Mouse (Mus musculus) urinary bladder, postnatal 4 days (tissue): ENCODE measurements at regions not wholly inside any gene's neighbourhood (a gene's known extent, or its start where the extent isn't known, plus 50 kb on each side); places are given as distances from the start of the nearest gene placed in this dataset.
"Not testable (repeated sequence)": the region's sequence is repeated elsewhere in the genome, so short reads cannot be mapped to it uniquely, and the experiment has no call there.

Experiments used
- DNase-seq, 2 experiments: peaks; one replicate each; pipeline ENCODE4 v3.0.0; 2021 to 2022; ENCODE audit warnings: low spot score in 2 of 2

- DNase-seq, result no peak
Measured at GRCm38 (mm10) chr6:53233777-53234176, 53.3 kb upstream of the Creb5 start.

- DNase-seq, result no peak
Measured at GRCm38 (mm10) chr6:53232616-53233015, 54.5 kb upstream of the Creb5 start.

- no peak for DNase-seq
Measured at GRCm38 (mm10) chr6:53229350-53229749, 57.7 kb upstream of the Creb5 start.

- no peak for DNase-seq
Measured at GRCm38 (mm10) chr6:53222104-53222503, 65.0 kb upstream of the Creb5 start.

- no peak for DNase-seq
Measured at GRCm38 (mm10) chr6:53221668-53222005, 65.4 kb upstream of the Creb5 start.

- no peak for DNase-seq
Measured at GRCm38 (mm10) chr6:53220784-53221667, 66.0 kb upstream of the Creb5 start.

GRCm38 (mm10) chr6:53218871-53219286, 68.2 kb upstream of the Creb5 start:
- DNase-seq, result peak in 1 of 2 experiments; percentile 35

GRCm38 (mm10) chr6:53217234-53218015, 69.6 kb upstream of the Creb5 start:
- DNase-seq, result no peak

GRCm38 (mm10) chr6:53216715-53217114, 70.4 kb upstream of the Creb5 start:
- DNase-seq, result no peak

- DNase-seq, result peak in 1 of 2 experiments; percentile 31
Measured at GRCm38 (mm10) chr6:53211420-53211819, 75.7 kb upstream of the Creb5 start.

GRCm38 (mm10) chr6:53209398-53209797, 77.7 kb upstream of the Creb5 start:
- DNase-seq, result no peak

GRCm38 (mm10) chr6:53208474-53208873, 78.6 kb upstream of the Creb5 start:
- no peak for DNase-seq

GRCm38 (mm10) chr6:53207781-53208180, 79.3 kb upstream of the Creb5 start:
- no peak for DNase-seq

GRCm38 (mm10) chr6:53207361-53207760, 79.7 kb upstream of the Creb5 start:
- DNase-seq, result no peak

GRCm38 (mm10) chr6:53201281-53201956, 85.7 kb upstream of the Creb5 start:
- no peak for DNase-seq

- DNase-seq, result no peak
Measured at GRCm38 (mm10) chr6:53199474-53199873, 87.6 kb upstream of the Creb5 start.

- not testable (repeated sequence) for DNase-seq
Measured at GRCm38 (mm10) chr6:53182131-53182530, 104.9 kb upstream of the Creb5 start.

- DNase-seq, result no peak
Measured at GRCm38 (mm10) chr6:53164423-53164841, 96.0 kb upstream of the Jazf1 start.

- DNase-seq, result no peak
Measured at GRCm38 (mm10) chr6:53163091-53163490, 94.7 kb upstream of the Jazf1 start.

- DNase-seq, result no peak
Measured at GRCm38 (mm10) chr6:53161627-53162026, 93.2 kb upstream of the Jazf1 start.

GRCm38 (mm10) chr6:53154621-53155020, 86.2 kb upstream of the Jazf1 start:
- DNase-seq, result no peak

- DNase-seq, result no peak
Measured at GRCm38 (mm10) chr6:53147478-53147877, 79.0 kb upstream of the Jazf1 start.
